Mouse (Mus musculus) testis, postnatal 14 days (tissue): ENCODE measurements around the gene Cd63.
A peak's percentile ranks its signal among the peaks of the same experiment; 100 is the strongest.

ENCODE experiments used
- DNase-seq: peaks from one replicate; pipeline ENCODE4 v3.0.0; 2021; ENCODE audit warnings: low spot score

The Cd63 gene

GRCm38 (mm10) chr10:128900698-128901097, at the start of gene Cd63:
Gene Cd63 (plus strand): TSS chr10:128900989.
- DNase-seq = no peak

- DNase-seq = no peak
These were observed 39.6 kb upstream of the Cd63 start for GRCm38 (mm10) chr10:128861176-128861575.

- DNase-seq = no peak
These were observed 34.7 kb upstream of the Cd63 start for GRCm38 (mm10) chr10:128866042-128866441.

- no peak for DNase-seq
These were observed 34.3 kb upstream of the Cd63 start for GRCm38 (mm10) chr10:128866518-128866917.

- DNase-seq = no peak
These were observed 30.4 kb upstream of the Cd63 start for GRCm38 (mm10) chr10:128870341-128870740.

GRCm38 (mm10) chr10:128878291-128878690, 22.5 kb upstream of the Cd63 start:
- DNase-seq = no peak

- no peak for DNase-seq
These were observed 22.0 kb upstream of the Cd63 start for GRCm38 (mm10) chr10:128878811-128879210.

- no peak for DNase-seq
These were observed 18.7 kb upstream of the Cd63 start for GRCm38 (mm10) chr10:128882067-128882466.

GRCm38 (mm10) chr10:128888941-128889827, 11.6 kb upstream of the Cd63 start:
- DNase-seq = no peak

GRCm38 (mm10) chr10:128889846-128890245, 10.9 kb upstream of the Cd63 start:
- DNase-seq = no peak

- no peak for DNase-seq
These were observed 10.2 kb upstream of the Cd63 start for GRCm38 (mm10) chr10:128890383-128891295.

GRCm38 (mm10) chr10:128891296-128892094, 9.3 kb upstream of the Cd63 start, which contains the start of gene Gdf11:
Gene Gdf11 (minus strand): TSS chr10:128891718.
- peak; percentile 52 for DNase-seq

GRCm38 (mm10) chr10:128892246-128892645, 8.5 kb upstream of the Cd63 start:
- DNase-seq = no peak

- peak; percentile 75 for DNase-seq
These were observed 5.4 kb upstream of the Cd63 start for GRCm38 (mm10) chr10:128895437-128895836.

GRCm38 (mm10) chr10:128895952-128896693, 4.7 kb upstream of the Cd63 start:
- no peak for DNase-seq

- DNase-seq = no peak
These were observed 4.0 kb upstream of the Cd63 start for GRCm38 (mm10) chr10:128896807-128897206.

- no peak for DNase-seq
These were observed 3.3 kb upstream of the Cd63 start for GRCm38 (mm10) chr10:128897501-128897900.

GRCm38 (mm10) chr10:128899759-128900490, 864 bp upstream of the Cd63 start:
- no peak for DNase-seq

GRCm38 (mm10) chr10:128901409-128901808, 620 bp downstream of the Cd63 start:
- DNase-seq = no peak

GRCm38 (mm10) chr10:128902409-128902988, 1.7 kb downstream of the Cd63 start:
- DNase-seq = no peak
